ENCODE assay signal across 15 mouse cellular contexts in the genomic region with DNA sequence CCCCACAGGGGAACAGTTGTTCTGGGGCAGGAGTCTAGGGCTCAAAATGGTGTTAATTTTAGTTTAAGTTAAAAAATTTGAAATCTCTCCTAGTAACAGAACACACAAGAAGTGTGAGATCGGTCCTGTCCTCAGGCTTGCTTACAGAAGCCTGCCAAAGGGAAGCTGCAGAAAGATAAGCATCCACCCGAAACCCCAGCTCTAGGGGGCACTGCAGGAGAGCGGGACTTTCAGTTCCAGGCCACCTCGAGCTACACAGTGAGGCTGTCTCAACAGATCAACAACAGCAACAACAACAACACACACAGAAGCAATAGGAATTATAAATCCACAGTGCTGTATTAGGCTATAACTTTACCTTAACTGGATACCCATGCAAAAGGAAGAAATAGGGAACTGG. TPM values are rescaled to one million over a fixed set of nuclear protein-coding genes. Genes with fewer than 3 reads are reported as not detected.
DNase-seq lines count a peak whose midpoint lies in the region; ATAC-seq and TF ChIP-seq lines count a peak whose summit lies in the region.
"Had no signal": no experiment of that assay in that cellular context is flagged by ENCODE, and none has a peak within 500 bp of the region (broad histone marks: within the 10 kb centered on the region; RNA-seq: fewer than 3 reads in every experiment).

No protein-coding gene starts in this region.

- TF ChIP-seq CTCF in liver, postnatal 0 days (IDR thresholded peaks at IDR 0.05; ENCODE audit: low read depth): peak; percentile 50

- H3K4me2 ChIP-seq in liver, postnatal 0 days (ENCODE audit: low read depth, low read length): no peak overlapping the region
- no peak overlapping the region for H3K4me2 ChIP-seq in liver, embryonic 12.5 days
- no peak overlapping the region for H3K4me2 ChIP-seq in heart, embryonic 11.5 days
- H3K4me2 ChIP-seq: embryonic facial prominence, embryonic 12.5 days; heart, embryonic 13.5 days; liver, embryonic 15.5 days; midbrain, embryonic 15.5 days had no signal

- DNase-seq in adrenal gland, adult 2 months: peak; percentile 40
- DNase-seq in adrenal gland, postnatal 4 days (ENCODE audit: low spot score in 2 of 2): no peak
- DNase-seq in liver, postnatal 0 days: no peak
- peak; percentile 15 to 41 for DNase-seq in kidney, adult 8-10 months
- DNase-seq in thymus, postnatal 14 days: peak; percentile 13
- no peak for DNase-seq in urinary bladder, postnatal 14 days (ENCODE audit: low spot score)
- DNase-seq: cerebellum, adult 11 months; right cerebral cortex, postnatal 4 days had no signal

- 53% methylated on average over 4 of the region's 4 CpGs for WGBS in liver, postnatal 0 days (ENCODE audit: insufficient replicate concordance)
- WGBS in liver, embryonic 12.5 days (ENCODE audit: insufficient replicate concordance): 68% methylated on average over 4 of the region's 4 CpGs
- 86% methylated on average over 4 of the region's 4 CpGs for WGBS in heart, embryonic 11.5 days (ENCODE audit: insufficient replicate concordance)

- H3K9ac ChIP-seq in liver, postnatal 0 days (replicated peaks): no peak overlapping the region
- no peak overlapping the region for H3K9ac ChIP-seq in liver, embryonic 12.5 days
- no peak overlapping the region for H3K9ac ChIP-seq in heart, embryonic 11.5 days (ENCODE audit: low read depth, low read length)
- H3K9ac ChIP-seq: embryonic facial prominence, embryonic 12.5 days; heart, embryonic 13.5 days; liver, embryonic 15.5 days; midbrain, embryonic 15.5 days had no signal

- H3K27ac ChIP-seq in liver, postnatal 0 days (ENCODE audit: low read depth): no peak overlapping the region
- H3K27ac ChIP-seq in liver, embryonic 12.5 days: no peak overlapping the region
- no peak overlapping the region for H3K27ac ChIP-seq in heart, embryonic 11.5 days (ENCODE audit: low read depth, low read length)
- H3K27ac ChIP-seq: embryonic facial prominence, embryonic 12.5 days; heart, embryonic 13.5 days; liver, embryonic 15.5 days; midbrain, embryonic 15.5 days had no signal

- H3K4me3 ChIP-seq in liver, postnatal 0 days (ENCODE audit: low read depth, low read length): no peak overlapping the region
- H3K4me3 ChIP-seq in liver, embryonic 12.5 days: no peak overlapping the region
- H3K4me3 ChIP-seq in heart, embryonic 11.5 days (ENCODE audit: low read depth, low read length): no peak overlapping the region
- H3K4me3 ChIP-seq: embryonic facial prominence, embryonic 12.5 days; heart, embryonic 13.5 days; liver, embryonic 15.5 days; midbrain, embryonic 15.5 days had no signal

- H3K9me3 ChIP-seq in liver, postnatal 0 days (ENCODE audit: low read length): no peaks in the 10 kb centered on the region
- no peaks in the 10 kb centered on the region for H3K9me3 ChIP-seq in liver, embryonic 12.5 days (replicated peaks)
- H3K9me3 ChIP-seq in heart, embryonic 11.5 days (replicated peaks; ENCODE audit: control insufficient read depth, low read length): no peaks in the 10 kb centered on the region
- H3K9me3 ChIP-seq: embryonic facial prominence, embryonic 12.5 days; heart, embryonic 13.5 days; liver, embryonic 15.5 days; midbrain, embryonic 15.5 days had no signal

- ATAC-seq in liver, postnatal 0 days: no peak
- ATAC-seq in liver, embryonic 12.5 days: no peak
- no peak for ATAC-seq in heart, embryonic 11.5 days (replicated peaks; ENCODE audit: insufficient number of reproducible peaks, low FRiP score, low TSS enrichment)
- ATAC-seq: hindbrain, embryonic 16.5 days; midbrain, embryonic 15.5 days had no signal

- H3K36me3 ChIP-seq in liver, postnatal 0 days (replicated peaks; ENCODE audit: insufficient read depth, low read length): peaks cover 61% of the 10 kb centered on the region
- peaks cover 84% of the 10 kb centered on the region for H3K36me3 ChIP-seq in liver, embryonic 12.5 days
- H3K36me3 ChIP-seq in heart, embryonic 11.5 days (ENCODE audit: control insufficient read depth, insufficient read depth, low read length): peaks cover 37% of the 10 kb centered on the region
- H3K36me3 ChIP-seq: midbrain, embryonic 15.5 days had no signal

- H3K4me1 ChIP-seq in liver, postnatal 0 days (ENCODE audit: insufficient read depth): no peaks in the 10 kb centered on the region
- no peaks in the 10 kb centered on the region for H3K4me1 ChIP-seq in liver, embryonic 12.5 days
- H3K4me1 ChIP-seq in heart, embryonic 11.5 days (ENCODE audit: control insufficient read depth, insufficient read depth, low read length): no peaks in the 10 kb centered on the region
- H3K4me1 ChIP-seq: embryonic facial prominence, embryonic 12.5 days; heart, embryonic 13.5 days; liver, embryonic 15.5 days; midbrain, embryonic 15.5 days had no signal

- H3K27me3 ChIP-seq in liver, postnatal 0 days (ENCODE audit: insufficient read depth, low read length): no peaks in the 10 kb centered on the region
- H3K27me3 ChIP-seq in liver, embryonic 12.5 days (replicated peaks): no peaks in the 10 kb centered on the region
- no peaks in the 10 kb centered on the region for H3K27me3 ChIP-seq in heart, embryonic 11.5 days (ENCODE audit: control insufficient read depth, insufficient read depth, low read length)
- H3K27me3 ChIP-seq: embryonic facial prominence, embryonic 12.5 days; heart, embryonic 13.5 days; liver, embryonic 15.5 days; midbrain, embryonic 15.5 days had no signal

- no peak for TF ChIP-seq EP300 in liver, postnatal 0 days (IDR thresholded peaks at IDR 0.05; ENCODE audit: low read depth)

RNA-seq across cellular contexts. Expression of a gene that starts 35.5 kb away (rescaled TPM):
- 1 to 10 TPM; 2.2 to 4.2 TPM for total RNA-seq in adrenal gland, adult 2 months (2021)
- polyA plus RNA-seq in adrenal gland, adult 2 months (2012; rRNA removed): 0.30 and 0.82 TPM in 2 replicates
- 10 to 100 TPM; 20.6 to 26.5 TPM for total RNA-seq in adrenal gland, postnatal 4 days (2021)
- 10.1 and 12.5 TPM in 2 replicates for polyA plus RNA-seq in liver, postnatal 0 days (2015; fragmentation: Nextera tagmentation; extraction: Ambion mirVana)
- 45.4 TPM in 2 replicates for polyA plus RNA-seq in liver, embryonic 12.5 days (2016; fragmentation: Nextera tagmentation; extraction: Ambion mirVana)
- 55.9 and 61.0 TPM in 2 replicates for polyA plus RNA-seq in heart, embryonic 11.5 days (2014; fragmentation: Nextera tagmentation; extraction: Ambion mirVana)

Comparison
In these comparisons a context has a peak if more than half of its experiments do, and no peak if none do; other contexts are left out.
1. DNase-seq: peak in adrenal gland, adult 2 months (single experiment), kidney, adult 8-10 months (2 of 2) and thymus, postnatal 14 days (single experiment); none in adrenal gland, postnatal 4 days (0 of 2), liver, postnatal 0 days (single experiment) and urinary bladder, postnatal 14 days (single experiment).